Mouse (Mus musculus) gastrocnemius, postnatal 25 days (tissue): ENCODE results near the gene Gm20388. TPM values are rescaled to one million over a fixed set of nuclear protein-coding genes. Genes with fewer than 3 reads are reported as not detected.
A peak's percentile ranks its signal among the peaks of the same experiment; 100 is the strongest.

Experiments
- DNase-seq: peaks from one replicate; pipeline ENCODE4 v3.0.0; 2022
- total RNA-seq, 2 experiments: library from RNA; stranded (reverse); gene quantifications; 1 replicate in 1 of 2; 2 replicates in 1 of 2; pipeline ENCODE4 v1.2.3; 2021

The Gm20388 gene
- total RNA-seq, 2 experiments from 2014 or later, result 6.7 TPM; not detected in 1

- DNase-seq, result peak; percentile 73
These were observed 1785.0 kb downstream of the Gm20388 start for GRCm38 (mm10) chr8:121695585-121696184.

GRCm38 (mm10) chr8:121697735-121698614 lies 1787.3 kb downstream of the Gm20388 start:
- no peak for DNase-seq

GRCm38 (mm10) chr8:121698615-121699101 lies 1788.0 kb downstream of the Gm20388 start:
- DNase-seq, result no peak

GRCm38 (mm10) chr8:121699936-121700335 lies 1789.3 kb downstream of the Gm20388 start:
- no peak for DNase-seq

- no peak for DNase-seq
These were observed 1794.5 kb downstream of the Gm20388 start for GRCm38 (mm10) chr8:121705174-121705573.

GRCm38 (mm10) chr8:121706956-121707355 lies 1796.3 kb downstream of the Gm20388 start:
- DNase-seq, result no peak

- no peak for DNase-seq
These were observed 1797.8 kb downstream of the Gm20388 start for GRCm38 (mm10) chr8:121708406-121708805.

GRCm38 (mm10) chr8:121717502-121717901 lies 1806.9 kb downstream of the Gm20388 start:
- no peak for DNase-seq

GRCm38 (mm10) chr8:121717982-121718425 lies 1807.4 kb downstream of the Gm20388 start:
- DNase-seq, result peak; percentile 58

- DNase-seq, result no peak
These were observed 1808.3 kb downstream of the Gm20388 start for GRCm38 (mm10) chr8:121718925-121719324.

GRCm38 (mm10) chr8:121721072-121721471 lies 1810.4 kb downstream of the Gm20388 start:
- no peak for DNase-seq

GRCm38 (mm10) chr8:121723846-121724245 lies 1813.2 kb downstream of the Gm20388 start:
- DNase-seq, result no peak

- no peak for DNase-seq
These were observed 1816.5 kb downstream of the Gm20388 start for GRCm38 (mm10) chr8:121727164-121727563.

GRCm38 (mm10) chr8:121729323-121729722 lies 1818.7 kb downstream of the Gm20388 start, which contains the start of gene Jph3:
Gene Jph3, plus strand, starts transcription at chr8:121729623.
- DNase-seq, result no peak

- no peak for DNase-seq
These were observed 1819.1 kb downstream of the Gm20388 start for GRCm38 (mm10) chr8:121729754-121730153.

GRCm38 (mm10) chr8:121730170-121730569 lies 1819.5 kb downstream of the Gm20388 start:
- no peak for DNase-seq

- DNase-seq, result no peak
These were observed 1820.0 kb downstream of the Gm20388 start for GRCm38 (mm10) chr8:121730646-121731045.

- DNase-seq, result no peak
These were observed 1820.4 kb downstream of the Gm20388 start for GRCm38 (mm10) chr8:121731060-121731459.

- no peak for DNase-seq
These were observed 1821.1 kb downstream of the Gm20388 start for GRCm38 (mm10) chr8:121731471-121732333.

- no peak for DNase-seq
These were observed 1821.7 kb downstream of the Gm20388 start for GRCm38 (mm10) chr8:121732334-121732665.

GRCm38 (mm10) chr8:121734262-121734661 lies 1823.6 kb downstream of the Gm20388 start:
- no peak for DNase-seq

GRCm38 (mm10) chr8:121736236-121736635 lies 1825.6 kb downstream of the Gm20388 start:
- no peak for DNase-seq
